25 mouse cellular contexts compared by ENCODE assay signal in the genomic region with DNA sequence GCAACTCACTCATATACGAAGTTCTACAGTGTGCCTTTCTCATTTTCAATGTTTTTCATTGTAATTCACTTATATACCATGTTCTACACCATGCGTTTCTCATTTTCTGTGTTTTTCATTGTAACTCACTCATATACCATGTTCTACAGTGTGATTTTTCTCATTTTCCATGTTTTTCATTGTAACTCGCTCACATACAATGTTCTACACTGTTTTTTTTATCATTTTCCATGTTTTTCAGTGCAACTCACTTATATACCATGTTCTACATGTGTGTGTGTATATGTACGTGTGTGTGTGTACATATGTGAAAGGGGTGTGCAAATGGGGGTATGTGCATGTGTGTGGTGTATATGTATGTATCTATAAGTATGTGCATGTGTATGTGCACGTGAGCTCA. TPM values are rescaled to one million over a fixed set of nuclear protein-coding genes. Genes with fewer than 3 reads are reported as not detected.
DNase-seq lines count a peak whose midpoint lies in the region; ATAC-seq and TF ChIP-seq lines count a peak whose summit lies in the region.
"Had no signal": no experiment of that assay in that cellular context is flagged by ENCODE, and none has a peak within 500 bp of the region (broad histone marks: within the 10 kb centered on the region; RNA-seq: fewer than 3 reads in every experiment).

No protein-coding gene starts in this region.

- peaks cover 0 to 6% of the 10 kb centered on the region in 2 experiments; a peak in 1 of 4 replicates for H3K4me1 ChIP-seq in MEL (ENCODE audit: control insufficient read depth in 1 of 2, insufficient read depth in 2 of 2, low read length in 2 of 2)
- H3K4me1 ChIP-seq: forebrain, embryonic 12.5 days; hindbrain, embryonic 13.5 days; intestine, embryonic 15.5 days had no signal

- H3K9ac ChIP-seq in MEL (ENCODE audit: control insufficient read depth, low read depth, low read length, poor library complexity, severe bottlenecking) = no peak overlapping the region
- H3K9ac ChIP-seq: forebrain, embryonic 12.5 days; heart, embryonic 13.5 days; hindbrain, embryonic 13.5 days; intestine, embryonic 15.5 days had no signal

- no peak for TF ChIP-seq CTCF in MEL (IDR thresholded peaks at IDR 0.05 in 2 of 3, conservative IDR thresholded peaks at IDR 0.05 in 1 of 3; ENCODE audit: control insufficient read depth in 1 of 3, insufficient read depth in 1 of 3, low read depth in 2 of 3, low read length in 3 of 3, poor library complexity in 1 of 3, severe bottlenecking in 1 of 3)

- TF ChIP-seq EP300 in MEL (IDR thresholded peaks at IDR 0.05; ENCODE audit: low read depth in 1 of 2, low read length in 2 of 2) = no peak

- H3K9me3 ChIP-seq in MEL (replicated peaks; ENCODE audit: insufficient read depth, low read length) = no peaks in the 10 kb centered on the region
- H3K9me3 ChIP-seq: embryonic facial prominence, embryonic 10.5 days; forebrain, embryonic 12.5 days; heart, embryonic 13.5 days; hindbrain, embryonic 13.5 days; intestine, embryonic 15.5 days had no signal

- DNase-seq in MEL (ENCODE audit: low read depth, low spot score) = peak; percentile 45
- no peak for DNase-seq in testis, postnatal 10 days (ENCODE audit: low spot score)
- no peak for DNase-seq in left cerebral cortex, adult 8-10 months (ENCODE audit: low spot score in 2 of 2)
- DNase-seq in cerebellum, adult 9-11 months = no peak
- DNase-seq in frontal cortex, adult 2 months (ENCODE audit: extremely low spot score in 1 of 2, low spot score in 1 of 2) = no peak
- DNase-seq: adrenal gland, postnatal 14 days; B cell, adult 2 months; cerebellum, adult 11-12 months; cerebellum, adult 9-10 months; cerebellum, postnatal 36 days; gastrocnemius, postnatal 10 days; heart, postnatal 36 days; kidney, adult 18-20 months had no signal

- H3K4me3 ChIP-seq in MEL (ENCODE audit: control insufficient read depth in 1 of 2, insufficient read depth in 1 of 2, low read depth in 2 of 2, low read length in 2 of 2) = no peak overlapping the region
- H3K4me3 ChIP-seq: embryonic facial prominence, embryonic 10.5 days; erythroblast, embryonic 14.5 days; forebrain, embryonic 12.5 days; heart, embryonic 13.5 days; hindbrain, embryonic 13.5 days; intestine, embryonic 15.5 days had no signal

- no peak for TF ChIP-seq RAD21 in MEL (IDR thresholded peaks at IDR 0.05; ENCODE audit: low read depth, low read length)

- no peak overlapping the region for H3K27ac ChIP-seq in MEL (ENCODE audit: control insufficient read depth, low read depth, low read length)
- H3K27ac ChIP-seq: embryonic facial prominence, embryonic 10.5 days; forebrain, embryonic 12.5 days; heart, embryonic 13.5 days; hindbrain, embryonic 13.5 days; intestine, embryonic 15.5 days had no signal

- no peaks in the 10 kb centered on the region for H3K27me3 ChIP-seq in MEL (ENCODE audit: control insufficient read depth in 1 of 2, insufficient read depth in 2 of 2, low read length in 2 of 2)
- H3K27me3 ChIP-seq: forebrain, embryonic 12.5 days; heart, embryonic 13.5 days; hindbrain, embryonic 13.5 days; intestine, embryonic 15.5 days had no signal

- TF ChIP-seq POLR2A in MEL (IDR thresholded peaks at IDR 0.05; ENCODE audit: control insufficient read depth in 1 of 2, insufficient read depth in 1 of 2, low read depth in 1 of 2, low read length in 2 of 2, poor library complexity in 1 of 2) = no peak

- ATAC-seq in erythroid progenitor cell, adult 5-6 weeks (replicated peaks; ENCODE audit: low FRiP score, poor library complexity, severe bottlenecking) = peak; percentile 49; the same call in 1 of the 2 replicates
- ATAC-seq in monocyte, adult 5-6 weeks (replicated peaks; ENCODE audit: insufficient number of reproducible peaks, low FRiP score, low TSS enrichment, poor library complexity, severe bottlenecking) = 0 out of 2 replicates have a peak, but pooled peaks have one; percentile 63
- ATAC-seq: activated CD4-positive, CD25-positive, alpha-beta regulatory T cell, adult 4 months; CD4-positive, CD25-positive, alpha-beta regulatory T cell, adult 4 months; intestine, embryonic 15.5 days; Patski had no signal

- H3K36me3 ChIP-seq in MEL (ENCODE audit: control insufficient read depth in 1 of 2, insufficient read depth in 2 of 2, low read length in 2 of 2) = peaks cover 0 to 7% of the 10 kb centered on the region in 2 experiments; a peak in 2 of 4 replicates
- H3K36me3 ChIP-seq: embryonic facial prominence, embryonic 10.5 days; forebrain, embryonic 12.5 days; G1E; heart, embryonic 13.5 days; hindbrain, embryonic 13.5 days; intestine, embryonic 15.5 days had no signal

- H3K79me2 ChIP-seq in MEL (ENCODE audit: control insufficient read depth, insufficient read depth, low read length, poor library complexity) = no peaks in the 10 kb centered on the region

TF ChIP-seq in MEL, 35 proteins besides CTCF, POLR2A, EP300 and RAD21:
- TF ChIP-seq HCFC1 (IDR thresholded peaks at IDR 0.05; ENCODE audit: low read depth, low read length) (no peak), ETS1 (IDR thresholded peaks at IDR 0.05; ENCODE audit: low read depth, low read length) (no peak), TAL1 (IDR thresholded peaks at IDR 0.05; ENCODE audit: low read length) (no peak)

RNA-seq across cellular contexts. Expression of a gene that starts 10.1 kb away (rescaled TPM):
- 98.9 and 110 TPM in 2 replicates for total RNA-seq in MEL (2012; rRNA removed)
- polyA plus RNA-seq in MEL (2012; ENCODE audit: insufficient read depth in 1 of 2, insufficient read length in 2 of 2, low read depth in 1 of 2, low replicate concordance in 2 of 2, missing spikeins in 1 of 2) = 10 to 100 TPM; 58.5 to 93.8 TPM
- total RNA-seq in erythroid progenitor cell, adult 5-6 weeks (2015; ENCODE audit: low replicate concordance) = 8.6 and 10.9 TPM in 2 replicates
- 7.9 and 9.5 TPM in 2 replicates for total RNA-seq in erythroid progenitor cell, adult 5-6 weeks (2017; ENCODE audit: low replicate concordance)
- 25.2 to 32.3 TPM (median 26.5 TPM) in 3 replicates for total RNA-seq in monocyte, adult 5-6 weeks (2017)
- total RNA-seq in left cerebral cortex, adult 8-10 months (2022) = 10 to 100 TPM; 24.6 to 25.7 (median 25.6) TPM
- polyA plus RNA-seq in frontal cortex, adult 2 months (2012; rRNA removed) = 18.4 and 20.6 TPM in 2 replicates
